Mouse (Mus musculus): ENCODE results near the gene Pou4f1. TPM values are rescaled to one million over a fixed set of nuclear protein-coding genes. Genes with fewer than 3 reads are reported as not detected.
A peak's percentile ranks its signal among the peaks of the same experiment; 100 is the strongest.

Pou4f1 gene
- total and polyA plus RNA-seq, 2 experiments from 2014 or later: 17.3 to 43.1 TPM

DNA sequence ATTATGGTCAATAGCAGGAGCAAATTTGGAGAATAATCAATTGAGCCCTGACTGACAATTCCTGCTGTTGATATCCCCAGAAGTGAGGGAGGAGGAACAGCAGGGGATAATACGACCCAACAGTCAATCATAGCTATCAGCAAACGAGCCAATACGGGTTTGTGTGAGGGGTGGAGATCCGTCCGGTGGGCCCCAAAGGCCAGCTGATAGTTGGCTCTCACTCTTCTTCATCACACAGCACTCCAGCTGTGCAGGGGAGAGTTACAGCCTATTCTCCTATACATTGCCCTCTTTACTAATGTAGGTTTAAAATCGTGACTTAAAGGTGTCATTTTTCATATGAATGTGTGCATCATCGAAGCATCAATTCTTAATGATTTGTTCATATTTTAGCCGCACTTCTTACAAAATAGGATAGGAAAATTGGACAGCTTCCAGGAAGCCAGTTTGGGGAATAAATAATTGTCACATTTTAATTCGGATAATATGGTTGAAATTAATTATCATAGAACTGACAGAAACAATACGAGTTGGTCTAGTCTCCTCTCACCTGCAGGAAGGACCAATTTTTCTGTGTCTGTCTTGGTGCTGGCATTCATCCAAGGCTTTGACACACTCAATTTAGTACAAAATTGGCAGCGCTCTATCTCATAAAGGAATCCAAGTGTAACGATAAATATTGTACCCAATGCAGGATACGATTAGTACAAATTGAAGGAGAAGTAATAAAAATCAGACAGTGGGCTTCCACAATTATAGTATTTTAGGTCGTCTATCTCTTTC, 43.9 kb downstream of the Pou4f1 start:
- H3K9me3 ChIP-seq (ENCODE audit: low read length): no peaks in the 10 kb centered on the region
- no peaks in the 10 kb centered on the region for H3K36me3 ChIP-seq (ENCODE audit: insufficient read depth, low read length)

More for the DNA sequence above, 43.9 kb downstream of the Pou4f1 start:
- H3K4me3 ChIP-seq (ENCODE audit: low read depth, low read length): no peak overlapping the region
- no peak overlapping the region for H3K27ac ChIP-seq (ENCODE audit: low read depth, low read length)
- DNase-seq (ENCODE audit: low spot score) (peak; percentile 33), ATAC-seq (ENCODE audit: low FRiP score) (no peak)
- no peak overlapping the region for H3K9ac ChIP-seq (replicated peaks; ENCODE audit: low read length, poor library complexity, severe bottlenecking)
- no peaks in the 10 kb centered on the region for H3K27me3 ChIP-seq (ENCODE audit: insufficient read depth, low read length)
- H3K4me1 ChIP-seq (ENCODE audit: insufficient read depth, low read length): no peaks in the 10 kb centered on the region
- no peak overlapping the region for H3K4me2 ChIP-seq (ENCODE audit: low read depth, low read length, poor library complexity, severe bottlenecking)
- 42% methylated on average over 14 of the region's 14 CpGs for WGBS
- no peak for TF ChIP-seq CTCF (IDR thresholded peaks at IDR 0.05)

Other genes with a start within 250 kb of the Pou4f1 start
- 11.9 and 22.0 TPM in 2 replicates for gene Rnf219, start 54.6 kb upstream of the Pou4f1 start, total RNA-seq (2014; rRNA removed)
- 18.7 and 26.3 TPM in 2 replicates for gene Rnf219, start 54.6 kb upstream of the Pou4f1 start, polyA plus RNA-seq (2015; fragmentation: Nextera tagmentation; extraction: Ambion mirVana)